ENCODE assay signal across 9 mouse cellular contexts in genomic region chr2:26638039-26638438, GRCm38 (mm10). TPM values are rescaled to one million over a fixed set of nuclear protein-coding genes. Genes with fewer than 3 reads are reported as not detected.
DNase-seq lines count a peak whose midpoint lies in the region; ATAC-seq and TF ChIP-seq lines count a peak whose summit lies in the region.
"Had no signal": no experiment of that assay in that cellular context is flagged by ENCODE, and none has a peak within 500 bp of the region (broad histone marks: within the 10 kb centered on the region; RNA-seq: fewer than 3 reads in every experiment).

No protein-coding gene starts in this region.

- TF ChIP-seq POLR2A in CH12.LX (IDR thresholded peaks at IDR 0.05; ENCODE audit: low read depth, low read length), result no peak

- TF ChIP-seq CTCF in CH12.LX (conservative IDR thresholded peaks at IDR 0.05 in 1 of 2, IDR thresholded peaks at IDR 0.05 in 1 of 2; ENCODE audit: low read depth in 2 of 2, low read length in 2 of 2), result no peak
- no peak for TF ChIP-seq CTCF in layer of hippocampus, adult 2 months (conservative IDR thresholded peaks at IDR 0.05)

- H3K4me3 ChIP-seq in CH12.LX (replicated peaks in 1 of 3; ENCODE audit: low read depth in 2 of 3, low read length in 2 of 3, poor library complexity in 1 of 3), result peak overlapping the region; percentile 17 to 98 (median 92)
- no peak overlapping the region for H3K4me3 ChIP-seq in forebrain, embryonic 16.5 days (replicated peaks; ENCODE audit: low read length)
- peak overlapping the region; percentile 66 for H3K4me3 ChIP-seq in liver, embryonic 12.5 days
- H3K4me3 ChIP-seq in layer of hippocampus, adult 2 months, result no peak overlapping the region; the same call in 1 of the 2 replicates

- no peak for TF ChIP-seq RAD21 in CH12.LX (IDR thresholded peaks at IDR 0.05; ENCODE audit: low read depth, low read length)

- WGBS in forebrain, embryonic 16.5 days, result 84% methylated on average over 5 of the region's 5 CpGs
- 49% methylated on average over 5 of the region's 5 CpGs for WGBS in liver, embryonic 12.5 days (ENCODE audit: insufficient replicate concordance)

- H3K9ac ChIP-seq in CH12.LX (ENCODE audit: insufficient read depth, low read depth), result peak overlapping the region; percentile 96; the same call in 1 of the 2 replicates
- H3K9ac ChIP-seq in forebrain, embryonic 16.5 days (replicated peaks; ENCODE audit: low read depth, low read length), result no peak overlapping the region
- peak overlapping the region; percentile 77 for H3K9ac ChIP-seq in liver, embryonic 12.5 days

- intact Hi-C loops in left cerebral cortex, postnatal 14 days (cut with DNase I), result no loop called here

- H3K4me1 ChIP-seq in CH12.LX (ENCODE audit: control insufficient read depth in 1 of 2, insufficient read depth in 2 of 2), result peaks cover 6 to 46% of the 10 kb centered on the region in 2 experiments
- peaks cover 19% of the 10 kb centered on the region for H3K4me1 ChIP-seq in forebrain, embryonic 16.5 days (replicated peaks; ENCODE audit: control insufficient read depth, insufficient read depth, low read length)
- peaks cover 44% of the 10 kb centered on the region for H3K4me1 ChIP-seq in liver, embryonic 12.5 days

- H3K4me2 ChIP-seq in CH12.LX (ENCODE audit: insufficient read depth, low read depth, poor library complexity, severe bottlenecking), result peak overlapping the region; percentile 92; the same call in 1 of the 2 replicates
- H3K4me2 ChIP-seq in forebrain, embryonic 16.5 days (ENCODE audit: low read length), result peak overlapping the region; percentile 61; the same call in 1 of the 2 replicates
- peak overlapping the region; percentile 72 for H3K4me2 ChIP-seq in liver, embryonic 12.5 days

- ATAC-seq in forebrain, embryonic 16.5 days, result no peak
- no peak for ATAC-seq in liver, embryonic 12.5 days

- peaks cover 40 to 52% of the 10 kb centered on the region in 2 experiments for H3K36me3 ChIP-seq in CH12.LX (replicated peaks in 1 of 2; ENCODE audit: control insufficient read depth in 1 of 2, insufficient read depth in 1 of 2, low read length in 1 of 2)
- peaks cover 23% of the 10 kb centered on the region for H3K36me3 ChIP-seq in forebrain, embryonic 16.5 days (ENCODE audit: control insufficient read depth, insufficient read depth)
- peaks cover 47% of the 10 kb centered on the region for H3K36me3 ChIP-seq in liver, embryonic 12.5 days

- no peaks in the 10 kb centered on the region for H3K27me3 ChIP-seq in CH12.LX (replicated peaks)
- H3K27me3 ChIP-seq in forebrain, embryonic 16.5 days (replicated peaks; ENCODE audit: control insufficient read depth, insufficient read depth, low read length), result no peaks in the 10 kb centered on the region
- H3K27me3 ChIP-seq in liver, embryonic 12.5 days (replicated peaks), result no peaks in the 10 kb centered on the region

- DNase-seq in A20 (ENCODE audit: low read depth, low spot score) (peak; percentile 62), CH12.LX (ENCODE audit: extremely low read depth) (peak; percentile 48)
- DNase-seq in left cerebral cortex, postnatal 14 days (ENCODE audit: low spot score in 2 of 2), result no peak
- DNase-seq in layer of hippocampus, adult 2 months (ENCODE audit: low spot score in 2 of 2), result no peak
- DNase-seq in kidney, postnatal 10 days, result no peak
- no peak for DNase-seq in right cerebral cortex, adult 2 months (ENCODE audit: low spot score in 2 of 2)

- no peaks in the 10 kb centered on the region for H3K9me3 ChIP-seq in CH12.LX (replicated peaks; ENCODE audit: low read length)
- no peaks in the 10 kb centered on the region for H3K9me3 ChIP-seq in forebrain, embryonic 16.5 days (ENCODE audit: control insufficient read depth, low read length)
- no peaks in the 10 kb centered on the region for H3K9me3 ChIP-seq in liver, embryonic 12.5 days (replicated peaks)

- no peak for TF ChIP-seq EP300 in CH12.LX (IDR thresholded peaks at IDR 0.05; ENCODE audit: low read length)

- H3K79me2 ChIP-seq in CH12.LX (replicated peaks; ENCODE audit: control insufficient read depth, extremely low read depth, insufficient read depth, poor library complexity, severe bottlenecking), result peaks cover 29% of the 10 kb centered on the region

- in situ Hi-C loops in CH12.LX (cut with MboI; ENCODE audit: low pct_ligation_motif_present, low pct_unique_long_range_greater_than_20kb, low sequenced_read_pairs), result no loop called here

- dilution Hi-C loops in CH12.LX (cut with MboI; ENCODE audit: extremely low pct_ligation_motif_present, extremely low pct_unique_long_range_greater_than_20kb, low sequenced_read_pairs), result no loop called here

- no peak overlapping the region for H3K27ac ChIP-seq in CH12.LX (ENCODE audit: insufficient read depth, low read depth)
- no peak overlapping the region for H3K27ac ChIP-seq in forebrain, embryonic 16.5 days (ENCODE audit: low read length)
- H3K27ac ChIP-seq in liver, embryonic 12.5 days, result peak overlapping the region; percentile 73; the same call in 1 of the 2 replicates
- no peak overlapping the region for H3K27ac ChIP-seq in layer of hippocampus, adult 2 months

TF ChIP-seq in CH12.LX, 34 proteins besides CTCF, POLR2A, EP300 and RAD21:
- TF ChIP-seq RCOR1 (conservative IDR thresholded peaks at IDR 0.05; ENCODE audit: low read depth, low read length) (no peak), TCF12 (IDR thresholded peaks at IDR 0.05; ENCODE audit: low read depth, low read length) (no peak), MAZ (IDR thresholded peaks at IDR 0.05; ENCODE audit: low read depth, low read length) (no peak), CHD2 (IDR thresholded peaks at IDR 0.05; ENCODE audit: low read length) (no peak), ETS1 (conservative IDR thresholded peaks at IDR 0.05; ENCODE audit: low read depth, low read length) (no peak), NRF1 (IDR thresholded peaks at IDR 0.05; ENCODE audit: low read depth, low read length) (no peak), CHD1 (IDR thresholded peaks at IDR 0.05; ENCODE audit: low read depth, low read length) (no peak), USF2 (conservative IDR thresholded peaks at IDR 0.05; ENCODE audit: low read depth, low read length) (no peak), PAX5 (IDR thresholded peaks at IDR 0.05; ENCODE audit: low read length) (no peak), GABPA (IDR thresholded peaks at IDR 0.05; ENCODE audit: insufficient replicate concordance, low read depth, low read length) (no peak)

RNA-seq across cellular contexts. Expression of gene Fam69b, which starts 9.8 kb away (rescaled TPM):
- total RNA-seq in CH12.LX (2012; rRNA removed), result 0.88 and 1.2 TPM in 2 replicates
- 0.16 TPM in 1 of 2 replicates, not detected in the other for total RNA-seq in CH12.LX (2014; rRNA removed)
- polyA plus RNA-seq in CH12.LX (2012; ENCODE audit: insufficient read length, low read depth), result not detected in 2 replicates
- 106 and 125 TPM in 2 replicates for polyA plus RNA-seq in forebrain, embryonic 16.5 days (2015; fragmentation: Nextera tagmentation; extraction: Ambion mirVana)
- 4.6 and 5.5 TPM in 2 replicates for polyA plus RNA-seq in liver, embryonic 12.5 days (2016; fragmentation: Nextera tagmentation; extraction: Ambion mirVana)
- total RNA-seq in left cerebral cortex, postnatal 14 days (2021), result 10 to 100 TPM; 80.3 TPM
- 10 to 100 TPM; 70.3 to 72.6 TPM for total RNA-seq in layer of hippocampus, adult 2 months (2021)

RNA-seq across cellular contexts. Expression of gene Lcn4, which starts 33.0 kb away (rescaled TPM):
- total RNA-seq in CH12.LX (2012; rRNA removed) (not detected in 2 replicates), CH12.LX (2014; rRNA removed) (not detected in 2 replicates)
- not detected in 2 replicates for polyA plus RNA-seq in CH12.LX (2012; ENCODE audit: insufficient read length, low read depth)
- polyA plus RNA-seq in forebrain, embryonic 16.5 days (2015; fragmentation: Nextera tagmentation; extraction: Ambion mirVana), result not detected in 2 replicates
- polyA plus RNA-seq in liver, embryonic 12.5 days (2016; fragmentation: Nextera tagmentation; extraction: Ambion mirVana), result not detected in 2 replicates
- not detected for total RNA-seq in left cerebral cortex, postnatal 14 days (2021)
- not detected for total RNA-seq in layer of hippocampus, adult 2 months (2021)
- polyA plus RNA-seq: gonadal fat pad, adult 2 months had no signal

RNA-seq across cellular contexts. Expression of gene Agpat2, which starts 33.8 kb away (rescaled TPM):
- total RNA-seq in CH12.LX (2012; rRNA removed), result 11.1 and 14.2 TPM in 2 replicates
- 8.6 and 10.6 TPM in 2 replicates for total RNA-seq in CH12.LX (2014; rRNA removed)
- 9.5 TPM in 2 replicates for polyA plus RNA-seq in CH12.LX (2012; ENCODE audit: insufficient read length, low read depth)
- 3.7 and 4.0 TPM in 2 replicates for polyA plus RNA-seq in forebrain, embryonic 16.5 days (2015; fragmentation: Nextera tagmentation; extraction: Ambion mirVana)
- 26.7 and 28.7 TPM in 2 replicates for polyA plus RNA-seq in liver, embryonic 12.5 days (2016; fragmentation: Nextera tagmentation; extraction: Ambion mirVana)
- 1 to 10 TPM in 1 of 2 experiments, under 1 TPM in 1; 0.72 to 1.3 TPM for total RNA-seq in left cerebral cortex, postnatal 14 days (2021)
- 1 to 10 TPM; 1.6 to 2.5 TPM for total RNA-seq in layer of hippocampus, adult 2 months (2021)

RNA-seq across cellular contexts. Expression of gene Gm20532, which starts 51.6 kb away (rescaled TPM):
- total RNA-seq in CH12.LX (2012; rRNA removed) (not detected in 2 replicates), CH12.LX (2014; rRNA removed) (not detected in 2 replicates)
- not detected in 2 replicates for polyA plus RNA-seq in CH12.LX (2012; ENCODE audit: insufficient read length, low read depth)
- not detected in 2 replicates for polyA plus RNA-seq in forebrain, embryonic 16.5 days (2015; fragmentation: Nextera tagmentation; extraction: Ambion mirVana)
- not detected in 2 replicates for polyA plus RNA-seq in liver, embryonic 12.5 days (2016; fragmentation: Nextera tagmentation; extraction: Ambion mirVana)
- total RNA-seq in left cerebral cortex, postnatal 14 days (2021), result not detected
- total RNA-seq in layer of hippocampus, adult 2 months (2021), result not detected
- polyA plus RNA-seq: gonadal fat pad, adult 2 months had no signal

RNA-seq across cellular contexts. Expression of gene Egfl7, which starts 58.2 kb away (rescaled TPM):
- total RNA-seq in CH12.LX (2012; rRNA removed) (35.0 and 39.3 TPM in 2 replicates), CH12.LX (2014; rRNA removed) (18.9 and 20.1 TPM in 2 replicates)
- 21.4 and 24.7 TPM in 2 replicates for polyA plus RNA-seq in CH12.LX (2012; ENCODE audit: insufficient read length, low read depth)
- 59.5 and 61.7 TPM in 2 replicates for polyA plus RNA-seq in forebrain, embryonic 16.5 days (2015; fragmentation: Nextera tagmentation; extraction: Ambion mirVana)
- polyA plus RNA-seq in liver, embryonic 12.5 days (2016; fragmentation: Nextera tagmentation; extraction: Ambion mirVana), result 106 and 120 TPM in 2 replicates
- 10 to 100 TPM; 68.5 to 78.9 TPM for total RNA-seq in left cerebral cortex, postnatal 14 days (2021)
- 10 to 100 TPM; 72.2 to 74.3 TPM for total RNA-seq in layer of hippocampus, adult 2 months (2021)

Comparison
In these comparisons a context has a peak if more than half of its experiments do, and no peak if none do; other contexts are left out.
1. DNase-seq: peak in A20 (single experiment) and CH12.LX (single experiment); none in left cerebral cortex, postnatal 14 days (0 of 2), layer of hippocampus, adult 2 months (0 of 2), kidney, postnatal 10 days (single experiment) and right cerebral cortex, adult 2 months (0 of 2).
2. H3K4me3 ChIP-seq: peak in CH12.LX (3 of 3) and liver, embryonic 12.5 days (single experiment); none in forebrain, embryonic 16.5 days (single experiment) and layer of hippocampus, adult 2 months (single experiment).
3. RNA of gene Fam69b, which starts 9.8 kb away (total RNA-seq): 80.3 TPM in left cerebral cortex, postnatal 14 days and 70.3 to 72.6 TPM in layer of hippocampus, adult 2 months; 0.16 to 1.2 TPM in CH12.LX; every median in the first group is over 10 times any median in the second.
4. Peak in every context shown above with its lines, with median percentiles within 50 percentile points of each other: H3K4me2 ChIP-seq.